Mouse (Mus musculus) midbrain, postnatal 0 days (tissue): Measurements from ENCODE around the gene Atp7a. TPM values are rescaled to one million over a fixed set of nuclear protein-coding genes. Genes with fewer than 3 reads are reported as not detected.
A peak's percentile ranks its signal among the peaks of the same experiment; 100 is the strongest.

Experiments used
- ATAC-seq: fragments of 200-750 bp; cut with Nextera tagmentation; 2 replicates; pipeline ENCODE4 v1.8.0; 2017; ENCODE audit warnings: moderate number of reproducible peaks, mild to moderate bottlenecking, moderate TSS enrichment, moderate library complexity; ENCODE audit not compliant: low FRiP score
- DNase-seq: peaks from one replicate; pipeline ENCODE4 v3.0.0-alpha.2; 2015; ENCODE audit warnings: low spot score
- H3K27ac ChIP-seq: fragments of 300-500 bp; sonication (generic); 2 replicates; pipeline ENCODE4 v1.5.1; 2014; ENCODE audit warnings: low read depth, mild to moderate bottlenecking, low read length, mixed read lengths
- H3K27me3 ChIP-seq: fragments of 300-500 bp; sonication (generic); 2 replicates; pipeline ENCODE4 v1.6.1; 2014; ENCODE audit warnings: low read length, control low read depth, mixed read lengths; ENCODE audit not compliant: insufficient read depth
- H3K36me3 ChIP-seq: fragments of 300-500 bp; sonication (generic); 2 replicates; pipeline ENCODE4 v1.6.1; 2014; ENCODE audit warnings: low read length, control low read depth, mixed read lengths; ENCODE audit not compliant: insufficient read depth
- H3K4me1 ChIP-seq: fragments of 300-500 bp; sonication (generic); 2 replicates; pipeline ENCODE4 v1.6.1; 2014; ENCODE audit warnings: mild to moderate bottlenecking, control low read depth, antibody characterized with exemption, low read length, mixed read lengths; ENCODE audit not compliant: insufficient read depth
- H3K4me2 ChIP-seq: fragments of 300-500 bp; sonication (generic); 2 replicates; pipeline ENCODE4 v1.6.1; 2014; ENCODE audit warnings: low read depth, mild to moderate bottlenecking, low read length, mixed read lengths; ENCODE audit not compliant: poor library complexity, severe bottlenecking
- H3K4me3 ChIP-seq: fragments of 300-500 bp; sonication (generic); 2 replicates; pipeline ENCODE4 v1.5.1; 2014; ENCODE audit warnings: low read depth, mild to moderate bottlenecking, low read length, moderate library complexity
- H3K9ac ChIP-seq: fragments of 300-500 bp; sonication (generic); replicated peaks from 2 replicates; pipeline ENCODE4 v1.6.1; 2014; ENCODE audit warnings: mild to moderate bottlenecking, low read length, moderate library complexity, mixed read lengths; ENCODE audit not compliant: poor library complexity, severe bottlenecking
- H3K9me3 ChIP-seq: fragments of 300-500 bp; sonication (generic); 2 replicates; pipeline ENCODE4 v1.6.1; 2016; ENCODE audit warnings: low read length, control low read depth
- CTCF ChIP-seq: IDR thresholded peaks from 2 replicates; pipeline ENCODE4 v1.5.1; 2016; ENCODE audit warnings: antibody characterized with exemption, mild to moderate bottlenecking
- WGBS: fragments of 180-500 bp; shearing (Covaris S2); extraction: QIAGEN DNeasy Blood & Tissue Kit; methylation state at CpG from one replicate; pipeline ENCODE4 v1.1.7; 2014; 5-methylcytosine and 5-hydroxymethylcytosine counted together
- polyA plus RNA-seq: library from polyadenylated mRNA; unstranded; fragments of >200 nt; fragmentation: Nextera tagmentation; extraction: Ambion mirVana; gene quantifications from 2 replicates; pipeline ENCODE4 v1.2.1, GENCODE M21; 2015
- total RNA-seq: library from RNA; depleted of rRNA; stranded (reverse); fragments of >200 nt; gene quantifications from 2 replicates; pipeline ENCODE4 v1.2.3, GENCODE M21; 2014; rRNA removed

The Atp7a gene
- total RNA-seq (10.0 and 12.2 TPM in 2 replicates), polyA plus RNA-seq (6.8 and 7.0 TPM in 2 replicates)

- ATAC-seq (peak; percentile 94), DNase-seq (peak; percentile 92)
- Histone ChIP-seq H3K4me3 (peak within 1 kb of the TSS; percentile 52), H3K36me3 (no peaks in the 10 kb centered on the region), H3K4me1 (no peaks in the 10 kb centered on the region), H3K9me3 (no peaks in the 10 kb centered on the region), H3K27me3 (no peaks in the 10 kb centered on the region), H3K4me2 (peak within 1 kb of the TSS; percentile 51), H3K27ac (peak within 1 kb of the TSS; percentile 59; the same call in 1 of the 2 replicates), H3K9ac (peak within 1 kb of the TSS; percentile 44; the same call in 1 of the 2 replicates)
- 28% methylated on average over 35 of the region's 36 CpGs for WGBS
- peak; percentile 83 for TF ChIP-seq CTCF
Observed at GRCm38 (mm10) chrX:106026418-106027342, at the start of gene Atp7a. Gene Atp7a (plus strand): TSS chrX:106027276.

GRCm38 (mm10) chrX:106001605-106002004 is 25.5 kb upstream of the Atp7a start:
- no peaks in the 10 kb centered on the region for H3K27me3 ChIP-seq
- ATAC-seq, result no peak
- TF ChIP-seq CTCF, result no peak

GRCm38 (mm10) chrX:106010762-106011161 is 16.3 kb upstream of the Atp7a start:
- H3K27me3 ChIP-seq, result no peaks in the 10 kb centered on the region
- TF ChIP-seq CTCF, result no peak
- no peak for DNase-seq
- peak overlapping the region; percentile 51 for H3K4me3 ChIP-seq
- H3K4me2 ChIP-seq, result peak overlapping the region; percentile 53
- no peaks in the 10 kb centered on the region for H3K36me3 ChIP-seq
- WGBS, result 27% methylated on average over 3 of the region's 3 CpGs
- H3K4me1 ChIP-seq, result no peaks in the 10 kb centered on the region
- ATAC-seq, result no peak
- no peak overlapping the region for H3K9ac ChIP-seq
- H3K9me3 ChIP-seq, result no peaks in the 10 kb centered on the region
- no peak overlapping the region for H3K27ac ChIP-seq

More at GRCm38 (mm10) chrX:106001605-106002004, 25.5 kb upstream of the Atp7a start:
- no peak for DNase-seq
- no peak overlapping the region for H3K9ac ChIP-seq
- H3K4me2 ChIP-seq, result no peak overlapping the region
- no peak overlapping the region for H3K27ac ChIP-seq
- no peak overlapping the region for H3K4me3 ChIP-seq
- no peaks in the 10 kb centered on the region for H3K36me3 ChIP-seq
- H3K9me3 ChIP-seq, result no peaks in the 10 kb centered on the region
- H3K4me1 ChIP-seq, result no peaks in the 10 kb centered on the region
- WGBS, result 78% methylated on average over 1 of the region's 1 CpGs

GRCm38 (mm10) chrX:106011465-106012159 is 15.5 kb upstream of the Atp7a start, which contains the start of gene Magt1:
Gene Magt1 (minus strand): TSS chrX:106011906.
- DNase-seq, result peak; percentile 93
- ATAC-seq, result peak; percentile 92
- Histone ChIP-seq H3K27me3 (no peaks in the 10 kb centered on the region), H3K27ac (peak within 1 kb of the TSS; percentile 73), H3K36me3 (no peaks in the 10 kb centered on the region), H3K9me3 (no peaks in the 10 kb centered on the region), H3K4me3 (peak within 1 kb of the TSS; percentile 51), H3K4me2 (peak within 1 kb of the TSS; percentile 53), H3K9ac (peak within 1 kb of the TSS; percentile 36; the same call in 1 of the 2 replicates), H3K4me1 (no peaks in the 10 kb centered on the region)
- no peak for TF ChIP-seq CTCF
- WGBS, result 15% methylated on average over 45 of the region's 45 CpGs

- H3K27ac ChIP-seq, result peak overlapping the region; percentile 73; the same call in 1 of the 2 replicates
- DNase-seq (no peak), ATAC-seq (no peak)
- no peaks in the 10 kb centered on the region for H3K9me3 ChIP-seq
- H3K27me3 ChIP-seq, result no peaks in the 10 kb centered on the region
- H3K4me3 ChIP-seq, result peak overlapping the region; percentile 25; the same call in 1 of the 2 replicates
- WGBS, result 71% methylated on average over 3 of the region's 3 CpGs
- H3K4me2 ChIP-seq, result peak overlapping the region; percentile 33
- no peaks in the 10 kb centered on the region for H3K36me3 ChIP-seq
- H3K9ac ChIP-seq, result no peak overlapping the region
- H3K4me1 ChIP-seq, result no peaks in the 10 kb centered on the region
- TF ChIP-seq CTCF, result no peak
Observed at GRCm38 (mm10) chrX:106012559-106012958, 14.5 kb upstream of the Atp7a start.
